Mouse (Mus musculus): ENCODE data around the gene Il17a.

GRCm38 (mm10) chr1:20685907-20686306 lies 44.8 kb upstream of the Il17a start:
- TF ChIP-seq POLR2A (IDR thresholded peaks at IDR 0.05; ENCODE audit: borderline replicate concordance, low read depth, low read length) = no peak
- no peak for TF ChIP-seq CTCF (IDR thresholded peaks at IDR 0.05; ENCODE audit: low read depth, low read length)
